Mouse (Mus musculus): ENCODE data around the gene Cd55. TPM values are rescaled to one million over a fixed set of nuclear protein-coding genes. Genes with fewer than 3 reads are reported as not detected.
A peak's percentile ranks its signal among the peaks of the same experiment; 100 is the strongest.
"Not testable (repeated sequence)": the region's sequence is repeated elsewhere in the genome, so short reads cannot be mapped to it uniquely, and the experiment has no call there.

The Cd55 gene
- polyA plus RNA-seq, 1 experiment from 2014 or later: 16.5 TPM

DNA sequence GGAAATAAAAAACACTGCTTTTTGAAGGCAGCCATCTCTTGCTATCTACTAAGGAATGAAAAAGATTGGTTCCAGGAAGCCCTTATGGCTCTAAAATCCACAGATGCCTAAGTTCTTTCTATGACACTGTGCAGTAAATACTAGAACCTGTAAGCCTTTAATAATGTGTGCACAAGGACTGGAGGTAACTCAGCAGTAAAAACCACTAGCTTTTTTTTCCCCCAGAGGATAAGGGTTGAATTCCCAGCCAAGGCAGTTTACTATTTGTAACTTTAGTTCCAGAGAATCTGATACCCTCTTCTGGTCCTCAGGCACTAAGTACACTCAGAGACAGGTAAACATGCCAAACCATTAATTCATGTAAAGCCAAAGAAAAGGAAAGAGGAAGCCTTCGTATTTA is 19.6 kb downstream of the Cd55 start:
- not testable (repeated sequence) for H3K9me3 ChIP-seq (replicated peaks; ENCODE audit: control insufficient read depth, low read length); H3K4me2 ChIP-seq; H3K36me3 ChIP-seq (ENCODE audit: control insufficient read depth, insufficient read depth, low read length); H3K4me1 ChIP-seq (ENCODE audit: control insufficient read depth, insufficient read depth, low read length); H3K9ac ChIP-seq (ENCODE audit: low read depth, low read length); H3K27me3 ChIP-seq (ENCODE audit: control insufficient read depth, insufficient read depth, low read length); H3K4me3 ChIP-seq (ENCODE audit: low read depth, low read length); ATAC-seq (replicated peaks; ENCODE audit: insufficient number of reproducible peaks, low FRiP score, low TSS enrichment); H3K27ac ChIP-seq (ENCODE audit: low read depth, low read length)
- WGBS (ENCODE audit: insufficient replicate concordance): 81% methylated on average over 1 of the region's 1 CpGs

- no peak for ATAC-seq (replicated peaks; ENCODE audit: insufficient number of reproducible peaks, low FRiP score, low TSS enrichment)
- no peaks in the 10 kb centered on the region for H3K36me3 ChIP-seq (ENCODE audit: control insufficient read depth, insufficient read depth, low read length)
- no peaks in the 10 kb centered on the region; the same call in 1 of the 2 replicates for H3K9me3 ChIP-seq (replicated peaks; ENCODE audit: control insufficient read depth, low read length)
- 70% methylated on average over 4 of the region's 4 CpGs for WGBS (ENCODE audit: insufficient replicate concordance)
- no peak overlapping the region for H3K4me3 ChIP-seq (ENCODE audit: low read depth, low read length)
- H3K4me2 ChIP-seq: no peak overlapping the region
- H3K27me3 ChIP-seq (ENCODE audit: control insufficient read depth, insufficient read depth, low read length): no peaks in the 10 kb centered on the region
- H3K9ac ChIP-seq (ENCODE audit: low read depth, low read length): no peak overlapping the region
- no peak overlapping the region for H3K27ac ChIP-seq (ENCODE audit: low read depth, low read length)
- H3K4me1 ChIP-seq (ENCODE audit: control insufficient read depth, insufficient read depth, low read length): no peaks in the 10 kb centered on the region
Measured at GRCm38 (mm10) chr1:130430920-130431319, 31.6 kb downstream of the Cd55 start.

GRCm38 (mm10) chr1:130428667-130429066 is 33.9 kb downstream of the Cd55 start:
- H3K4me3 ChIP-seq (ENCODE audit: low read depth, low read length); H3K9ac ChIP-seq (ENCODE audit: low read depth, low read length); H3K4me2 ChIP-seq; H3K27ac ChIP-seq (ENCODE audit: low read depth, low read length); H3K36me3 ChIP-seq (ENCODE audit: control insufficient read depth, insufficient read depth, low read length); H3K9me3 ChIP-seq (replicated peaks; ENCODE audit: control insufficient read depth, low read length); ATAC-seq (replicated peaks; ENCODE audit: insufficient number of reproducible peaks, low FRiP score, low TSS enrichment); H3K4me1 ChIP-seq (ENCODE audit: control insufficient read depth, insufficient read depth, low read length); H3K27me3 ChIP-seq (ENCODE audit: control insufficient read depth, insufficient read depth, low read length): not testable (repeated sequence)

DNA sequence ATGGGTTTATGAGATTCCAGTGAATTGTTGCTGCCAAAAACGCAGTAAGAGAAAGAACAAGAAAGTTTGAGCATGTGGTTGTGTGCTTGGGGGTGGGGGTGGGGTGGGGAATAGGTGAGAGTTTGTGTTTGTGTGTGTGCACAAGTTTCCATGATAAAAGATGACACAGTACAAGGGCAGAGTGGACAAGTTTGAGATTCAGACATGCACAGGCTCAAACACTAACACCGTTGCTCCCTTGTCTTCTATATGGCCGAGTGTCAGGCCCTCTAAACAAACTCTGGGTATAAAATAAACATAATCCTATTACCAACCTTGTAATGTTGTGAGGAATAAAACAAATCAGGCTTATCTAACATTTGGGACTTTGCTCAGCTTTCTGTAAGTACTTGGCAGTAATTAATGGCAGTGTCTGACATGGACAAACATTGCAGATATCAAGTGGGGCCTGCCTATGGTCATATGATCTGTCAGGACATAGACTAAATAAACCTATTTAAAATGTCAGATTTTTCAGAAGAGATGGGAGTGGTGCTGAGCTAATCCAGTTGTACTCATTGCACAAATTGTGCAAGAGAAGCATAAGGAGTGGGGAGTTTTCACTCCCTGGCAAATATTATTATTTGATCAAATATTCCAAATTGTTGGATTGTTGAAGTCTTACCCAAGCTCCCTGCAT is 35.2 kb downstream of the Cd55 start:
- H3K4me2 ChIP-seq; H3K4me1 ChIP-seq (ENCODE audit: control insufficient read depth, insufficient read depth, low read length); H3K9me3 ChIP-seq (replicated peaks; ENCODE audit: control insufficient read depth, low read length); H3K9ac ChIP-seq (ENCODE audit: low read depth, low read length); H3K27ac ChIP-seq (ENCODE audit: low read depth, low read length); H3K27me3 ChIP-seq (ENCODE audit: control insufficient read depth, insufficient read depth, low read length); H3K36me3 ChIP-seq (ENCODE audit: control insufficient read depth, insufficient read depth, low read length); H3K4me3 ChIP-seq (ENCODE audit: low read depth, low read length); ATAC-seq (replicated peaks; ENCODE audit: insufficient number of reproducible peaks, low FRiP score, low TSS enrichment): not testable (repeated sequence)
- 65% methylated on average over 3 of the region's 3 CpGs for WGBS (ENCODE audit: insufficient replicate concordance)

DNA sequence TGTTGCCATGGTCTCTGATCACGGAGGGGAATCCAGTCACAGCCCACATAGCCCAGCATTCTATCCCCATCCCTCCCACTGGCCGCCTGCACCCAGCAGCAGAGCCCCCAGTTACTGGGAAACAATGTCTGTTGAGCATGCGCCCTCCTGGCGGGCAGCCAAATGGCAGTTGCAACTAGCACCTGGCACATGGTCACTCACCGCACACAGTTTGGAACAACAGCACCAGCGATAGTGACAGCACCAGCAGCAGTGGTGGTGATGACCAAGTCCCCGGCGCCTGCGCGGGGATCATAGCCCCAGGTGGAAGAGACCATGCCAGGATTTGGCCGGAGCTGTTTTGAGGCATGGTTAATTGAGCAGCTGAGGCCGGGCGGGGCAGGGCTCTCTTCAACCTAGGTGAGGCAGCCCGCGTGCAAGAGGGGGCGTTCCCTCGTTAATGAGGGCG is 39.9 kb downstream of the Cd55 start, which contains the start of gene Cd55b:
TSS of gene Cd55b (minus strand) at position 346 of the 448 bp plus-strand sequence.
- peak within 1 kb of the TSS; percentile 40 for H3K4me2 ChIP-seq
- no peak within 1 kb of the TSS for H3K9ac ChIP-seq (ENCODE audit: low read depth, low read length)
- H3K27me3 ChIP-seq (ENCODE audit: control insufficient read depth, insufficient read depth, low read length): no peaks in the 10 kb centered on the region
- H3K9me3 ChIP-seq (replicated peaks; ENCODE audit: control insufficient read depth, low read length): no peaks in the 10 kb centered on the region
- ATAC-seq (replicated peaks; ENCODE audit: insufficient number of reproducible peaks, low FRiP score, low TSS enrichment): peak; percentile 35; the same call in 1 of the 2 replicates
- H3K4me1 ChIP-seq (ENCODE audit: control insufficient read depth, insufficient read depth, low read length): no peaks in the 10 kb centered on the region
- no peak within 1 kb of the TSS for H3K27ac ChIP-seq (ENCODE audit: low read depth, low read length)
- 36% methylated on average over 18 of the region's 18 CpGs for WGBS (ENCODE audit: insufficient replicate concordance)
- H3K4me3 ChIP-seq (ENCODE audit: low read depth, low read length): no peak within 1 kb of the TSS
- H3K36me3 ChIP-seq (ENCODE audit: control insufficient read depth, insufficient read depth, low read length): no peaks in the 10 kb centered on the region

- not testable (repeated sequence) for H3K36me3 ChIP-seq (ENCODE audit: control insufficient read depth, insufficient read depth, low read length); H3K4me1 ChIP-seq (ENCODE audit: control insufficient read depth, insufficient read depth, low read length); H3K27ac ChIP-seq (ENCODE audit: low read depth, low read length); H3K27me3 ChIP-seq (ENCODE audit: control insufficient read depth, insufficient read depth, low read length); H3K9me3 ChIP-seq (replicated peaks; ENCODE audit: control insufficient read depth, low read length); H3K4me3 ChIP-seq (ENCODE audit: low read depth, low read length); H3K4me2 ChIP-seq; ATAC-seq (replicated peaks; ENCODE audit: insufficient number of reproducible peaks, low FRiP score, low TSS enrichment); H3K9ac ChIP-seq (ENCODE audit: low read depth, low read length)
- no CpG with 5 or more reads among the region's 6 CpGs for WGBS (ENCODE audit: insufficient replicate concordance)
Measured at GRCm38 (mm10) chr1:130422033-130422432, 40.5 kb downstream of the Cd55 start.

DNA sequence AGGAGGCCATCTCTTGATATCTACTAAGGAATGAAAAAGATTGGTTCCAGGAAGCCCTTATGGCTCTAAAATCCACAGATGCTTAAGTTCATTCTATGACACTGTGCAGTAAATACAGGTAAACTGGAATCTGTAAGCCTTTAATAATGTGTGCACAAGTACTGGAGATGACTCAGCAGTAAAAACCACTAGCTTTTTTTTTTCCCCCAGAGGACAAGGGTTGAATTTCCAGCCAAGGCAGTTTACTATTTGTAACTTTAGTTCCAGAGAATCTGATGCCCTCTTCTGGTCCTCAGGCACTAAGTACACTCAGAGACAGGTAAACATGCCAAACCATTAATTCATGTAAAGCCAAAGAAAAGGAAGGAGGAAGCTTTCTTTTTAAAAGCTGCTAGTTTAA is 65.4 kb downstream of the Cd55 start:
- not testable (repeated sequence) for H3K36me3 ChIP-seq (ENCODE audit: control insufficient read depth, insufficient read depth, low read length); H3K9ac ChIP-seq (ENCODE audit: low read depth, low read length); H3K4me2 ChIP-seq; ATAC-seq (replicated peaks; ENCODE audit: insufficient number of reproducible peaks, low FRiP score, low TSS enrichment); H3K27ac ChIP-seq (ENCODE audit: low read depth, low read length); H3K27me3 ChIP-seq (ENCODE audit: control insufficient read depth, insufficient read depth, low read length); H3K4me1 ChIP-seq (ENCODE audit: control insufficient read depth, insufficient read depth, low read length); H3K4me3 ChIP-seq (ENCODE audit: low read depth, low read length); H3K9me3 ChIP-seq (replicated peaks; ENCODE audit: control insufficient read depth, low read length)

Other genes with a start within 250 kb of the Cd55 start
- gene Cd55b, start 39.7 kb downstream of the Cd55 start, polyA plus RNA-seq (2014; fragmentation: Nextera tagmentation; extraction: Ambion mirVana): not detected in 2 replicates
- not detected in 2 replicates for gene Zp3r, start 166.9 kb upstream of the Cd55 start, polyA plus RNA-seq (2014; fragmentation: Nextera tagmentation; extraction: Ambion mirVana)
- not detected in 2 replicates for gene C4bp, start 198.9 kb upstream of the Cd55 start, polyA plus RNA-seq (2014; fragmentation: Nextera tagmentation; extraction: Ambion mirVana)